Mouse (Mus musculus) hematopoietic stem cell, adult 5-6 weeks (primary cell): Measurements from ENCODE around the gene Mylpf. TPM values are rescaled to one million over a fixed set of nuclear protein-coding genes. Genes with fewer than 3 reads are reported as not detected.

Experiments used
- ATAC-seq, 2 experiments: fragments of 125-278 bp in 1 of 2; replicated peaks in 1 of 2; 2 replicates each; pipeline ENCODE4 v1.8.0; 2016 to 2017; ENCODE audit warnings: inconsistent platforms in 2 of 2, mild to moderate bottlenecking in 2 of 2, moderate number of reproducible peaks in 2 of 2, low read depth in 1 of 2, moderate TSS enrichment in 1 of 2; ENCODE audit not compliant: low FRiP score in 2 of 2, poor library complexity in 2 of 2, severe bottlenecking in 2 of 2, insufficient read depth in 1 of 2, low TSS enrichment in 1 of 2
- total RNA-seq: library from RNA; stranded (forward); fragments of 172-1452, 232-1000 nt; gene quantifications from 2 replicates; pipeline ENCODE4 v1.2.3, GENCODE M21; 2017

Gene Mylpf
- total RNA-seq, 1 experiment from 2014 or later = 23.4 TPM

DNA sequence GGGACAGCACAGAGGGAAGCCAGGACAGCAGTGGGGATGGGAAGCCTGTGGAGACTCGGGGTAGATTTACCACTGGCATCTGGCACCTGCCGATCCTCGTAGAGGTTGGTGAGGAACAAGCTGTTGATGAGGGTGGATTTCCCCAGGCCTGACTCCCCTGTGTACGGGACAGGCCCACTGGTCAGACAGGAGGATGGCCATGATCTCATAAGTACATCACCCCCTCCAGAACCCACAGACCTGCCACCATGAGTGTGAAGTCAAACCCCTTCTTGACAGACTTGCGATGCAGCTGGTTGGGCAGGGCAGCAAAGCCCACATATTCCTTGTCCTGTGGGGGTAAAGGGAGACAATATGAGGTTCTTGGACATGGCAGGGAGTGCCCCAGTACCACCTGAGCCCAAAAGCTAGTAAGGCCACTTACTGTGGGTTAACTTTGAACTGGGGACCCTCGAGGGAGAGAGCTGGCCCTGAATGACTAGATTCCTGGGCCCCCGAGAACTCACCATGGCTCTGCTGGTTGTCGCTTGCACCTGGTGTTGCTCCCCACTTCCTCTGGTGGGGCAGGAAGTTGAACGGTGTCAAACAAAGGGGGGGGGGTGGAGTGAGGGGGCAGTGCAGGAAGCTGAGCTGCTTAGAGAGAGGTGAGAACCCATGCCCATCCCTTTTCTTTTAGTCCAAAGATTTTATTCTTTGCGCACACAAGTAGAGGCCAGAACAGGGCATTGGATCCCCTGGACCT is 9.4 kb downstream of the Mylpf start:
- ATAC-seq = peak; percentile 49 to 68; a peak in 3 of 4 replicates

DNA sequence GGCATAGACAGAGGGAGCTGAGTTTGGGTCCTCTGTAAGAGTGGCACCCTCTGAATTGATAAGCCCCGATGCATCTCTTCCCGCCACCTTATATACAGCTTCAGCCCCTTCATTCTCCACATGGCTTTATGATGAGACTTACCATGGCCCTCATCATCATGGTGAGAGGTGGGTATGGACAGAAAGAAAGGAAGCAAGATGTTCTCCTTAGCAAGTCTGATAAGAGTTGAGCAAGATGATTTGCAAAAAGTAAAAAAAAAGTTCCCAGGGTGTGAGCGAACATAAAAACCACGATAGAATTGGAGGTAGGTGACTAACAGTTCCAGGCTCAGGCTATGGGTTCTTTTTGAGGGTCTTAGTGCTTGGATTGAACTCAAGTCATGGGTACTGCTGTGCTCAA is 10.0 kb downstream of the Mylpf start:
- ATAC-seq = peak; percentile 3 to 32; a peak in 2 of 4 replicates

DNA sequence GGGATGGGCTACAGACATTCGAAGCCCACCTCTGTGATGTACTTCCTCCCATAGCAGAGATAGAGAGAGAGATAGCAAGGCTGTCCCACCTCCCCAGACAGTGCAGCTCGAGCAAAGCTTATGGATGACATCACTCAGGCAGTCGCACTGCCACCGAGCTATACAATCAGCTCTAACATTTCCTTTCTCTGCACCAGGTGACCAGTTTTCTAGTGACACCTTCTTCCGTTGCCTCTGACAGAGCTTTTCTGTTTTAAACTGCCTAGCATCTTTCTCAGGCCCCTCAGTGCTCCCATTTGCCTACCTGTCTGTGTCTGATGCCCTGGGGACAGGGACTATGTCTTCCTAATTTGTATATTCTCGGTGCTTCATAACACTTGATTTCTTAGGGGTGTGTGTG is 11.8 kb downstream of the Mylpf start:
- ATAC-seq = no peak

DNA sequence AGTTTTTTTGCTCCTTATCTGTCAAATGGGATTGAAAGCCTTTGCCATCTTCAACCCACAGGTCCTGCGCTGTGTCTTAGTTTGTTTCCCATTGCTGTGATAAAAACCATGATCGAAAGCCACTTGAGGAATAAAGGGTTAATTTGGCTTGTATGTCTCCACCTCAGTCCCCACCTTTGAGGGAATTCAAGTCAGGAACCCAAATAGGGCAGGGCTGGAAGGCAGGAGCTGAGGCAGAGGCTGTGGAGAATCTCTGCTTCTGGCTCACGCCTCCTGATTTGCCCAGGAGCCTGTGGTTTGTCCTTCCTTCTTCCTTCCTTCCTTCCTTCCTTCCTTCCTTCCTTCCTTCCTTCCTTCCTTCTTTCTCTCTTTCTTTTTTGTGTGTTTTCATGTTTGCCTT is 14.4 kb downstream of the Mylpf start:
- no peak for ATAC-seq

DNA sequence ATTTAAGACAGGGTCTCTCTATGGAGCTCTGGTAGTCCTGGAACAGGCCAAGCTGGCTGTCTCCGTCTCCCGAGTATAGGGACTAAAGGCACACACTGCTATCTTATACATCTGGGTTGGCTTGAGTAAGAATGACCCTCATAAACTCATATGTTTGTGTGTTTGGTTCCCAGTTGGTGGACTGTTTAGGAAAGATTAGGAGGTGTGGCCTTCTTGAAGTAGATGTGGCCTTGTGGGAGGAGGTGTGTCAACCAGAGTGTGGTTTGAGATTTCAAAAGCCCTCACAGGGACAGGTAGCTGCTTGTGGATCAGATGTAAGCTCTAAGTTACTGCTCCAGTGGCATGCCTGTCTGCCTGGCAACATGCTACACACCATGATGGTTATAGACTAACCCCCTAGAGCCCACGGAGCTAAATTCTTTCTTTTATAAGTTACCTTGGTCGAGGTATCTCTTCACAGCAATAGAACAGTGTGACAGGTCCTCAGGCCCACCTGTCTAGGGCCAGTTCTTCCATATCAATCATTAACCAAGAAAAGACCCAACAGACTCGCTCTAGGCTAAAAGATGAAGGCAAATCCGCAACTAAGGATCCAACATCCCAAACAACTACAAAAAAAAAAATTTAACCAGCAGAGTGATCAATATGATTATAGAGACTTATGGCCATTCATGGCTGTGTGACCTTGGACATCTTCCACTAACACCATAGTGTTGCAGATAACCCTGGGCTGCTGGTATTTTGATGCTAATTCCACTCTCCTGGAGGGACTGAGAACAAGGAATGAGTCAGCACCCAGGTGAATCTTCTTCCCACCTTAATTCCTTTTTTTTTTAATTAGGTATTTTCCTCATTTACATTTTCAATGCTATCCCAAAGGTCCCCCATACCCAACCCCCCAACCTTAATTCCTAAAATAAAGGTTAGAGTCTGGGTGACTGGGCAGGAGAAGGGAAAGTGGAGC is 15.1 kb downstream of the Mylpf start:
- no peak for ATAC-seq

DNA sequence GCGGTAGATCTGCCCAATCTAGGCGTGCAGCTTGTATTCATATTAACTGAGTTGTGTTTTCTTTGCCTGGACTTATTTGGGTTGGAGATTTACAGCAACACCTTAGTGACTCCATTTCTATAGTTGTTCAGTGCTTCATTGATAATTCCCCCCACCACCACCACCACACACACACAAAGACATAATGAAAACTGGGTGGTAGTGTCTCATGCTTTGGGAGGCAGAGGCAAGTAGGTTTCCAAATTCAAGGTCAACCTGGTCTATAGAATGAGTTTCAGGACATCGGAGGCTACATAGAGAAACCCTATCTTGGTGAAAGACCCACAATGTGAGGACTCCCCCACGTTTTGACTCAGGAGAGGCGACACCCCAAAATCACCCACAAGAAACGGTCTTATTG is 15.9 kb downstream of the Mylpf start:
- no peak for ATAC-seq

DNA sequence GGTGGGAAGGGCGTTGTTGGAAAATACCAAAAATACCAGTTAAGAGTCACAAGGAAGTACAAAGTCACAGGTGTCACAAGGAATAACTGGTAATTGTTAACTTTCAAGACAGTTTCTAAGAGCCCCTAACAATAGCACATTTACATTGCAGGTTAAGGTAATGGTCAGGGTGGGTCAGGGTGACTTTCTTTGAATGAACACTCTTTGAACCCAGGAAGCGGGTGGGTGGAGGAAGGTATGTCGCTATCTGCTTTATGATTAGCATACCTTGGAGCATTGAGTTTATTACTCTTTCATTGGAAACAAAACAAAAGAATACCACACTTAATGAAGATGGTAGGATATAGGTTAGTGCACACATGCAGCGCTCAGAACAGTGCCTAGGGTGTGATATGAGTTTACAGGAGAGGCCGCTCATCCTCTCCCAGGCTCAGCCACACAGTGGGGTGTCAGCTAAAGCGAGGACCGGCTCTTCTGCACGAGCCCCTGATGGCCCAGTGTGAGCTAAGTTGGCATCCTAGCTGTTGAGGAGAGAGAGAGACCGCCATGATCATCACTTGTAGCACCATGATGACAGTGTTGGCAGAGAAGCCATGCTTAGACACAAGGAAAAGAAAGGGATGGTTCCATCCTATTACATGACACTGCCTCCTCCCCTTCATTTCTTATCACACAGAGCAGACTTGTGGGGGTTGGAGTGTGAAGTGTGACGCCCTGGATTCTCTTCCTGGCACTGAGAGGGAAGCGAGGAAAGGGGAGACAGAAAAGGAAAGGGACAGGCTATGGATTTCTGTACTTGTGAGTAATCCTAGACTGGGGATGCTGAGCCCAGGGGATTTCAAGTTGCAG is 16.7 kb downstream of the Mylpf start:
- no peak for ATAC-seq

DNA sequence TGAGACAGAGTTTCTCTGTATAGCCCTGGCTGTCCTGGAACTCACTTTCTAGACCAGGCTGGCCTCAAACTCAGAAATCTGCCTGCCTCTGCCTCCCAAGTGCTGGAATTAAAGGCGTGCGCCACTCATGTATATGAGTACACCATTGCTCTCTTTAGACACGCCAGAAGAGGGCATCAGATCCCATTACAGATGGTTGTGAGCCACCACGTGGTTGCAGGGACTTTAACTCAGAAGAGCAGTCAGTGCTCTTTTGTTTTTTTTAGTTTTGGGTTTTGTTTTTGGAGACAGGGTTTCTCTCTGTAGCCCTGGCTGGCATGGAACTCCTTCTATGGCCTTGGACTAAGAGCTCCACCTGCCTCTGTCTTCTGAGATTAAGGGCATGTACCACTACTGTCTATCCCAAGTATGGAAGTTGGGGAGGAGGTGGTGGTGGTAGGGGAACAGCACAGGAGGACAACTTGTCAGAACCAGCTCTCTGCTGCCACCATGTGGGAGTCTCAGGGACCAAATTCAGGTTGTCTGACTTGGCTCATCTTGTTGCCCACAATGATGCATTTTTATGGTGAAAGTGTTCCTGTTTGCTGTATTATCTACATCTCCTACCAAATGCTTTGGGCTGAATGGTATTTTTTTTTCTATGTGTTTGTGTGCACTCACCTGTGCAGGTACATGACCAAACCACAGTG is 20.1 kb downstream of the Mylpf start:
- ATAC-seq = peak; percentile 77 to 79

DNA sequence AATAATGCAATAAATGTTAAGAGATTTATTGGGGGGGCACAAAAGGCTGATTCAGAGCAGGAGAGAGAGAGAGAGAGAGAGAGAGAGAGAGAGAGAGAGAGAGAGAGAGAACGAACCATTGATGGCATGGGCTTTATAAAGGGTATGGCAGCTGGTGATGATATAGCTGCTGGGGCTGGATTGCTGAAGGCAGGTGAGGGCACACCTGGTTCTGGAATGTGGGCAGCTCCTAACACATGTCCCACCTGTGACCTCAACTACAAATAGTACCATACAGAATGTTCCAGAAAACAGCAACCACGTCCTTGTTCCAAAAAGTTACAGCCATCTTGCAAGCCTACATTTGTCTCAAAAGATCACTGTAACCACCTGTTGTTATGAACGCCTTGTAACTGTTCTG is 22.7 kb downstream of the Mylpf start:
- no peak for ATAC-seq

DNA sequence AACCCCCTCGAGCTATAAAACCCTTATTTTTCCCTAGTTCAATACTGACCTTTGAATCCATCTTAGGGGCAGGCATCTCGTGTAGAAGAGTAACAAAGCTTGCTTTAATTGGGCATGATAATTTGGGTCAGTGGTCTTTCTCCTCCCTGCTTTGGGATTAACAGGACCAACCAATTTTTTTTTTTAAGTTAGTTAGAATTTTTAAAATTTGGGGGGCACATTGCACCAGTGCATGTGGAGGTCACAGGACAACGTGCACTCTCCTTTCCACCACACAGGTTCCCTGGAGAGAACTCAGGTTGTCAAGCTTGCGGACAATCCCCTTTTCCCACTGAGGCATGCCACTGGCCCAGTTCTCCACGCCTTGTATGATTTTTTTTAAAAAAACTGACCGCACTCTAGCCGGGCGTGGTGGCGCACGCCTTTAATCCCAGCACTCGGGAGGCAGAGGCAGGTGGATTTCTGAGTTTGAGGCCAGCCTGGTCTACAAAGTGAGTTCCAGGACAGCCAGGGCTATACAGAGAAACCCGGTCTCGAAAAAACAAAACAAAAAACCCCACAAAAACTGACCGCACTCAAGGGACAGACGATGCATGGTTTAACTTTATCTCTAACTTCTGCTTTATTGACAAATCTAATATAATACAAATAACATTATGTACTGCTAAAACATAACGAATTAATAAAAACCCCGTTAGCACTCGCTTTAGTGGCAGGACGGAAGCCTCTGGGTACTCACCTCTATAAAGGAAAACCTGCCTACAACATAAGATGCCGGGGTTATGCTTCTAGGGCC is 23.3 kb downstream of the Mylpf start:
- ATAC-seq = no peak

DNA sequence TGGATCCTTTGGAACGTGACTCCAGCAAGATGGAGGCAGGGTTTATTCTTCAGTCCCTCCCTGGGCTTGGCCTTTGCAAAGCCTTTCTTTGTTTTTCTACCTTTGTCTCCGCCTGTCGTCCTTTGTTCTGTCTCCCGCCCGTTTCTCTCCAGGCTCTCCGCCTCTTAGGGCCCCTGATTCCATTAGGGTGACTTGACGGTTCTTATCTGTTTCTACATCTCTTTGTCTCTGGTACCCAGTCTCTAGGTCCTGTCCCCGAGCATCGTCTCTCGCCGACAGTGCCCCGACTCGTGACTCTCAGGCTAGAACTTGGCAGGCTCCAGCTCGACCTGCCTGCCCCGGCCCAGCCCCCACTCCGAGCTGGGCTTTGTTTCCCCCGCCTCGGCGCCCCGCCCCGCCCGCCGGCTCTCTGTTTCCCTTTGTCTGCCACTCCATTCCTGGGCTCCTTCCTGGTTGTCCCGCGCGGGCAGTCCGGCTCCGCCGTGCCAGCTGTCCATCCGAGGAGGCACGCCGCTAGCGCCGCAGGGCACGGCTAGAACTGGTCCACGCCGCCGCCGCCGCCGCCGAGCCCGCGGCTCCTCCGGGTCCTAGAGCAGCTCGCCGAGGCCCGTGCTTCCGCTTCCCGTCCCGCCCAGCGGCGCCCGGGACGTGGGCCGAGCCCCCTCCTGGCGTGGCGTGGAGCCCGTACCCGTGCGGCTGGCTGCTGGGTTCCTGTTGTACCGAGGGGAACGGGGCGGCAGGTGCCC is 24.1 kb downstream of the Mylpf start, which contains the start of the genes Zfp553 and Sept1:
Zfp553 (plus strand) TSS at position 440 of the 746 bp plus-strand sequence.
Sept1 (minus strand) TSS at position 509 of the 746 bp plus-strand sequence.
- ATAC-seq = peak; percentile 55 to 74

DNA sequence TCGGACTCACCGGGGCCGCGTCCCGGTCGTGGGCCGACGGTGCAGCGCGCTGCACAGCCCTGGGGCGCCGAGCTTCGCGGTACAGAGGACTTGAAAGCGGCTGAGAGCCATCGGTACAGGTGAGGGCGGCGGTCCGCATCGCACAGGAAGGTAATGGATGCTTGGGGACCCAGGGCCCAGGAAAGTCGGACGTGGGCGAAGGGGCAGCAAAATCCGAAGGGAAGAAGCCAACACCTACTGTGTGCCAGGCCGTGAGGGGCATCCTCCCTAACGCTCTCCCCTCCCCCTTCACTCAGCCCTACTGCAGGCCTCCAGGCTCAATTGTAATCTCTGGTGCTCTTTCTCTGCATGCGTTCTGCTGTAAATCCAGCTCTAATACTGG is 24.7 kb downstream of the Mylpf start:
- ATAC-seq = 0 out of 4 replicates have a peak, but pooled peaks of 1 of the 2 experiments have one; percentile 2

DNA sequence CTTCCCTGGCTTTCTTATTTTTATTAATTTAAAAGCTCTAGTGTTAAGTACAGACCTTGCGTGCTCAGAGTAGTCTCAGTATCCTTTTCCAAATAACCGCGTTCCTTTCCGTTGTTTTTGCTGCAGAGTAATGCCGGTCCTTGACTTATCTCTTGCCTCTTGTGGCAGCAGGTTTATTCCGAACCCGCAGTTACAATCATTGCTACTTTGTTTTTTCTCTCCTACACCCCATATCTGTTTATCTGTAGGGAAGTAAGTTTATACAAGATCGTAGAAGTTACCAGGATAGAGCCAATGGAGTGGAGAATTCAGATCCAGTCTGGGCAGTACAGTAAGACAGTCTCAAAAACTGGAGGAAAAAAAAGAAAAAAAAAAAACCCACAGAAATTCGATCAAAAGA is 25.1 kb downstream of the Mylpf start:
- ATAC-seq = no peak

DNA sequence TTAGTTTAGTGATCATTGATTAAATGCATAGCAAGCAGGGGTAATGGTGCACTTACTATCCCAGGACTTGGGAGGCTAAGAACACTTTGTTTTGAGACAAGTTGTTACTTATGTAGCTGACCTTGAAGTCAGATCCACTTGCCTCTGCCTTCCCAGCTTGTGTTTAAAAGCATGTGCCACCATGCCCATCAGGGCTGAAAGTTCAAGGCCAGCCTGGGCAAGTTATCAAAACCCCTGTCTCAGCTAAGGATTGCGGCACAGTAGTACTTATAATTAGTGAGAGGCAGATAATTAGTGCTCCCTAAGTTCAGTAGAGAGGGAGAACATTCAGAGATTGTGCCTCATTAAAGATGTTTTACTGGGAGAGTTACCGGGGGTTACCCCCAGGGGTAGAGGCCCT is 26.1 kb downstream of the Mylpf start:
- ATAC-seq = no peak

DNA sequence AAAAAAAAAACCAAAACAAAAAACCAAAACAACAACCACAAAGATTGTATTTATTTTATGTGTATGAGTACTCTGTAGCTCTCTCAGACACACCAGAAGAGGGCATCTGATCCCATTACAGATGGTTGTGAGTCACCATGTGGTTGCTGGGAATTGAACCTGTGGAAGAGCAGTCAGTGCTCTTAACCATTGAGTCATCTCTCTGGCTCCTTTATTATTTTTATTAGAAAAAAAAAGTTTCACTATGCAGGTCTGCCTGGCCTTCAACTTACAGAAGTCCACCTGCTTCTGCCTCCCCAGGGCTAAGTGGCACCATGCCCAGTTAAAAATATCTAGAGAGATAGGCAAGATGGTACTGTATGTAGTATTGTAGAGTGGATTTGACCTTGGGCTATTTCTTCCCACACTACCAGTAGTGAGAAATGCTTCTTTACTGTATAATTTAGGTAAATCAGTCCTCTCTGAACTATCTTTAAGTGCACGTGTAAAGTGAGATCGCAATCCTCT is 34.7 kb downstream of the Mylpf start:
- no peak for ATAC-seq
